Mouse (Mus musculus) olfactory bulb, adult 2 months (tissue): ENCODE results near the gene Sorbs1.

ENCODE experiments used
- CTCF ChIP-seq: fragments of 200-500 bp; IDR thresholded peaks from 2 replicates; pipeline ENCODE4 v1.5.1; 2012; ENCODE audit warnings: low read depth, mild to moderate bottlenecking, low read length, moderate library complexity; ENCODE audit not compliant: insufficient read depth
- POLR2A ChIP-seq: fragments of 200-500 bp; IDR thresholded peaks from 2 replicates; pipeline ENCODE4 v1.6.1; 2012; ENCODE audit warnings: mild to moderate bottlenecking, low read depth, low read length, moderate library complexity; ENCODE audit not compliant: insufficient read depth

DNA sequence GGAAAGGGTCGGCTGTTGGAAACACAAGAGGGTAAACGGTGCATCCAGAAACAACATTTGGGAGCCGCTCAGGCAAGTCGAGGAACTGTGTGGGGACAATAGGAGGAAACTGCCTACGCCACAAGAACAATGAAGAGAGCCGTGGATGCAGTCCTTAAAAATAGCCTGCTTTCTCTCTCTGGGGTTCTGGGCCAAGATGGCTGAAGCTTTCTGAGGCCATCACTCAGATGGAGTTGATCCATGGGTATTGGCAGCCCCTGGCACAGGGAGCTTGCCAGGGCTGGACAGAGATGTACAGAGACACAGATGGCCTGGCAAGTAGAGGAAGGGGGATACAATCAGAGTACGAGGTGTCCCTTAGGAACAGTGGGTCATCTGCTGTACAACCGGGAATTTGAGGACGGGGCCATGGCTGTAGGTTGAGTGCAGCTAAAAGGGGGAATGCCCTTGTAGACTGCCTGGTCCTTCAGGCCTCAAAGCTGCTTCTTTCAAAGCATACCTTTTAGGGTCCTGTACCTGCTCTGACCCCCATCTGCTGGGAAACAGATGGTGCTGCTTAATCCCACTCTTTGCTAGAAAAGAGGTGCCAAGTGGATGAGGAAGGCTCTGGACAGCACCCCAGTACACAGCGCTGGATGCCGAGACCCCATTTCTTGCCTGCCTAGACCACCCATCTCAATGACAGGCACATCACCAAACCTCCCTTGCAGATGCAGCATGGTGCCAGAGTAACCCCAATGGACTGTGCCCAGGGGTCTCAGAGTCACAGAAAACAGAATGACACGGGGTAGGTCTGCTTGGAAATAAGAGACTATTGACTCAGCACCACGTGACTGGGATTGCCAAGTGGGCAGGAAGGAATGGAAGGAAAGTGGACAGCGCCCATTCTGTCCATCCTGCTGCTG lies 117.6 kb downstream of the Sorbs1 start:
- no peak for TF ChIP-seq CTCF
- TF ChIP-seq POLR2A = no peak
